Mouse (Mus musculus) ES-Bruce4 (cell line): Measurements from ENCODE around the gene Ube2h. TPM values are rescaled to one million over a fixed set of nuclear protein-coding genes. Genes with fewer than 3 reads are reported as not detected.

Source experiments
- H3K27ac ChIP-seq: 2 replicates; pipeline ENCODE4 v1.5.1; 2012; ENCODE audit warnings: low read length, inconsistent platforms; ENCODE audit not compliant: insufficient read depth
- H3K27me3 ChIP-seq: 2 replicates; pipeline ENCODE4 v1.6.1; 2012; ENCODE audit warnings: mild to moderate bottlenecking, low read length, inconsistent platforms; ENCODE audit not compliant: control insufficient read depth, poor library complexity, insufficient read depth, severe bottlenecking
- H3K36me3 ChIP-seq: 2 replicates; pipeline ENCODE4 v1.6.1; 2012; ENCODE audit warnings: inconsistent platforms, mild to moderate bottlenecking, low read length, moderate library complexity; ENCODE audit not compliant: control insufficient read depth, poor library complexity, insufficient read depth, severe bottlenecking
- H3K4me1 ChIP-seq: one replicate; pipeline ENCODE4 v1.8.1; 2011; ENCODE audit warnings: low read length; ENCODE audit not compliant: control insufficient read depth, insufficient read depth
- H3K4me3 ChIP-seq: 2 replicates; pipeline ENCODE4 v1.5.1; 2011; ENCODE audit warnings: low read depth, mild to moderate bottlenecking, low read length
- H3K9ac ChIP-seq: 2 replicates; pipeline ENCODE4 v1.6.1; 2012; ENCODE audit warnings: low read depth, mild to moderate bottlenecking, inconsistent platforms; ENCODE audit not compliant: poor library complexity, severe bottlenecking
- H3K9me3 ChIP-seq: replicated peaks from 2 replicates; pipeline ENCODE4 v1.6.1; 2012; ENCODE audit warnings: mild to moderate bottlenecking, low read length, inconsistent platforms; ENCODE audit not compliant: control insufficient read depth, poor library complexity, insufficient read depth, severe bottlenecking
- CTCF ChIP-seq: IDR thresholded peaks from one replicate; pipeline ENCODE4 v1.8.1; 2011; ENCODE audit warnings: low read depth, low read length
- EP300 ChIP-seq: IDR thresholded peaks from 2 replicates; pipeline ENCODE4 v1.6.1; 2011; ENCODE audit warnings: low read depth, low read length; ENCODE audit not compliant: insufficient read depth
- POLR2A ChIP-seq: IDR thresholded peaks from one replicate; pipeline ENCODE4 v1.8.1; 2011; ENCODE audit warnings: low read length; ENCODE audit not compliant: insufficient read depth
- polyA plus RNA-seq: library from polyadenylated mRNA; stranded (reverse); fragments of >200 nt; gene quantifications from 2 replicates; pipeline ENCODE4 v1.2.4, GENCODE M21; 2011; ENCODE audit warnings: low read depth; ENCODE audit not compliant: missing spikeins, insufficient read depth, insufficient read length

Ube2h gene
- polyA plus RNA-seq, 1 experiment, result 64.6 TPM

DNA sequence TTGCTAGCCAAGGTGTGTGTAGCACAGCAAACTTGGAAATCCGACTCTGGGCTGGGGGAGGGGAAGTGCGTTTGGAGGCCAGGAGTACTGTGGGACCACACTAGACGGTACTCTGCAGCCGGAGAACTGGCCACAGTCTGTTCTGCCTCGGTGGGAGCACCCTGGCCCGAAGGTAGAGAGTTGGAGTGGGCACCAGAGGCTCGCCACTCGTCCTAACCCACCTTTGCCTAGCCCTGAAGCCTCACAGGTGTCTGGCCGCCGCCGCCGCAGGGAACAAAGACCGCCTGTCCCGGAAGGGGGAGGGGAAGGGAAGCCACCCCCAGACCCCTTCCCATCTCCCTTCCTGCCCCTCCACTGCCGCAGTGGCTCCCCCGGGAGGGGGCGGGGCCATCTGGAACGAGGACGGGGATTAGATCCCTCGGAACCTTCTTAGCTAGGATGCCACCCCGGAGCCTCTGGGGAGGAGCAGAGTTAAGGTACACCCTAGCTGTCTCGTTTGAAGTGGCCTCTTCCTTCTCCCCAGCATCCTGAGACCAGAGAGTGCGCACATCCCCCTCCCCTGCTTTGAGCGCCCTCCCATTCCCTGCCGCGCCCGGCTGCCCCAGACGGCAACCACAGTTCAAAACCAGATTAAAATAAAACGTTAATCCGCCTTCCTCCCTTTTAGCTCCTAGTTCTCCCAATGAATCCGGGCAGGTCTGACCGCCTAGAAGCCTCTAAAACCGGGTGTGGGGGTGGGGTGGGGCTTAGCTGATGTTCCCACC lies 129.7 kb downstream of the Ube2h start:
- peak overlapping the region; percentile 84 for H3K9ac ChIP-seq

GRCm38 (mm10) chr6:30173551-30174460 lies 130.5 kb downstream of the Ube2h start:
- Histone ChIP-seq H3K27me3 (no peaks in the 10 kb centered on the region), H3K9ac (peak overlapping the region; percentile 84), H3K4me3 (peak overlapping the region; percentile 92), H3K9me3 (no peaks in the 10 kb centered on the region), H3K27ac (peak overlapping the region; percentile 87), H3K4me1 (peaks cover 13% of the 10 kb centered on the region), H3K36me3 (peaks cover 3% of the 10 kb centered on the region; the same call in 1 of the 2 replicates)
- TF ChIP-seq EP300 (no peak), POLR2A (no peak), CTCF (no peak)

More for the DNA sequence above, 129.7 kb downstream of the Ube2h start:
- Histone ChIP-seq H3K36me3 (peaks cover 3% of the 10 kb centered on the region; the same call in 1 of the 2 replicates), H3K4me1 (peaks cover 9% of the 10 kb centered on the region), H3K9me3 (no peaks in the 10 kb centered on the region), H3K27me3 (no peaks in the 10 kb centered on the region), H3K4me3 (peak overlapping the region; percentile 92), H3K27ac (peak overlapping the region; percentile 87)
- TF ChIP-seq CTCF, result no peak
- no peak for TF ChIP-seq POLR2A
- TF ChIP-seq EP300, result no peak

DNA sequence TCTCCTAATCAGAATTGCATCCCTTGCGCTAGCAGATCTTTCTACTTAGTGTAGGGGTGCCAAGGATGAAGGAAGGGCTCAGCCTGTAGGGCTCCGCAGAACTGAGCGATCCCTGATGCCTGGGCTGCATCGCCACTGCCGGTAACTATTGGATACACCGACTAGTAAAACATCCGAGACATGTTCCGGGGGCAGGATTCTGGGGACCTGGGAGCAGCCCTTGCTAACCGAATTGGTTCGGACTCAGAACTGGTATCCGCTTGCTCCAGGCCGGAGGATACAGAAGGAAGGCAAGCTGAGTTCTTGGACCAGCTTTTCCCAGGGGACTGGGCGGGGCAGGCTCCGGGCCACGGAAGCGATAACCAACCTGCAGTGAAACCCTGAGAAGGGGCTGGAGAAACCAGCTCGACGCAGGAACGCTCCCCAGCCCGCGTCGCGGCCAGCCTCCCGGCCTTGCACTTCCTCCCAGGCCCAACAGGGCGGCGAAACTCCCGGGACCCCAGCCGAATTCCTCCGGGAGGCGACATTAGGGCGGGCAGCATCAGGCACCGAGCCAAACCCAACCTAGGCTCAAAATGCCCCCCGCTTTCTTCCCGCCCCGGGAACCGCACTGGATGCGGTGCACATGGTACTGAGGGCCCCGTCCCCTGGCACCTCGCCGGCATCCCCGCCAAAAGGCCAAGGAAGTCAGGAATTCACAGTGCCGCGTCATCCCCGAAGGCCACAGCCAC lies 131.4 kb downstream of the Ube2h start:
- TF ChIP-seq CTCF (no peak), EP300 (no peak), POLR2A (no peak)
- H3K4me1 ChIP-seq, result peaks cover 16% of the 10 kb centered on the region
- H3K9ac ChIP-seq, result peak overlapping the region; percentile 84
- no peaks in the 10 kb centered on the region for H3K27me3 ChIP-seq
- H3K4me3 ChIP-seq, result peak overlapping the region; percentile 78
- peak overlapping the region; percentile 60 for H3K27ac ChIP-seq
- H3K9me3 ChIP-seq, result no peaks in the 10 kb centered on the region
- peaks cover 6% of the 10 kb centered on the region for H3K36me3 ChIP-seq

DNA sequence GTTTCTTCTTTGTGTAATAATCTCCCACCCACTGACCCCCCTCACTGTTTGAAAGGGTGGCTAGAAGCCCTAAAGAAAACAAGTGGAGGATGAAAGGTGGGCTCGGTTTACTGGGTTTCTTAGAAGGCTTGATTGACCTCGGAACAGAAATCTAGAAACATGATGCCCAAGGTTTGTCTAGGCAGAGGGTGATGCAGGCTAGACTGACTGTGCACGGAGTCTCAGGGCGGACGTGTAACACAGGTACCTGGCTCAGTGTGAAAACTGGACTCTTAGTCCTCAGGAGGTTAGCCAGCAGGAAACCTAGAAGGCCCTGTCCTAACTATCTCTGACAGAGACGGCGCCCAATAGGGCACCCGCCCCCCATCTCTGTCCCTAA lies 131.9 kb downstream of the Ube2h start:
- H3K9ac ChIP-seq, result peak overlapping the region; percentile 84
- H3K36me3 ChIP-seq, result peaks cover 6% of the 10 kb centered on the region
- peaks cover 20% of the 10 kb centered on the region for H3K4me1 ChIP-seq
- no peak for TF ChIP-seq EP300
- no peak for TF ChIP-seq CTCF
- no peak for TF ChIP-seq POLR2A
- H3K27me3 ChIP-seq, result no peaks in the 10 kb centered on the region
- no peaks in the 10 kb centered on the region for H3K9me3 ChIP-seq
- H3K27ac ChIP-seq, result no peak overlapping the region
- H3K4me3 ChIP-seq, result peak overlapping the region; percentile 78

DNA sequence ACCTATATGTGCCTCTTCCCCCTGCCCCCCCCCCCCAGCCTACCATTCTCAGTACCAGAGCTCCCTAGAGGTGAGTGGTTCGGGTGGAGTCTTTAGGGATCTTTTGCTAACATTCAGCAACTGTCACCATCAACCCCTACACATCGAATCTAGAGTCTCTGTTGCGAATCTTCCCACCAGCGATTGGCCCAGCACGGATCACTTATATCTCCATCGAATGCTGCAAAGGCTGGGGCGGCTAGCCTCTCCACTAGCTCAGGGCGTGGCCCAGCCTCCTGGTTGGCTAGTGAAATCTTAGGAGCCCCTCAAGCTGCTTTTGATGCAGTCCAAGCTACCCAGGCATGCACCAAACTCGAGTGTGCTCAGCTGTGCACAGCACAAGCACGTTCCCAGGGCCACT lies 132.4 kb downstream of the Ube2h start:
- peaks cover 20% of the 10 kb centered on the region for H3K4me1 ChIP-seq
- no peak overlapping the region for H3K27ac ChIP-seq

More for the DNA sequence above, 132.4 kb downstream of the Ube2h start:
- Histone ChIP-seq H3K4me3 (peak overlapping the region; percentile 33), H3K36me3 (peaks cover 6% of the 10 kb centered on the region), H3K27me3 (no peaks in the 10 kb centered on the region), H3K9ac (peak overlapping the region; percentile 84), H3K9me3 (no peaks in the 10 kb centered on the region)
- no peak for TF ChIP-seq POLR2A
- TF ChIP-seq CTCF, result no peak
- TF ChIP-seq EP300, result no peak
